Mouse (Mus musculus) olfactory bulb, adult 2 months (tissue): ENCODE measurements around the gene Cnksr3.

Experiments
- CTCF ChIP-seq: fragments of 200-500 bp; IDR thresholded peaks from 2 replicates; pipeline ENCODE4 v1.5.1; 2012; ENCODE audit warnings: low read depth, mild to moderate bottlenecking, low read length, moderate library complexity; ENCODE audit not compliant: insufficient read depth
- POLR2A ChIP-seq: fragments of 200-500 bp; IDR thresholded peaks from 2 replicates; pipeline ENCODE4 v1.6.1; 2012; ENCODE audit warnings: mild to moderate bottlenecking, low read depth, low read length, moderate library complexity; ENCODE audit not compliant: insufficient read depth

DNA sequence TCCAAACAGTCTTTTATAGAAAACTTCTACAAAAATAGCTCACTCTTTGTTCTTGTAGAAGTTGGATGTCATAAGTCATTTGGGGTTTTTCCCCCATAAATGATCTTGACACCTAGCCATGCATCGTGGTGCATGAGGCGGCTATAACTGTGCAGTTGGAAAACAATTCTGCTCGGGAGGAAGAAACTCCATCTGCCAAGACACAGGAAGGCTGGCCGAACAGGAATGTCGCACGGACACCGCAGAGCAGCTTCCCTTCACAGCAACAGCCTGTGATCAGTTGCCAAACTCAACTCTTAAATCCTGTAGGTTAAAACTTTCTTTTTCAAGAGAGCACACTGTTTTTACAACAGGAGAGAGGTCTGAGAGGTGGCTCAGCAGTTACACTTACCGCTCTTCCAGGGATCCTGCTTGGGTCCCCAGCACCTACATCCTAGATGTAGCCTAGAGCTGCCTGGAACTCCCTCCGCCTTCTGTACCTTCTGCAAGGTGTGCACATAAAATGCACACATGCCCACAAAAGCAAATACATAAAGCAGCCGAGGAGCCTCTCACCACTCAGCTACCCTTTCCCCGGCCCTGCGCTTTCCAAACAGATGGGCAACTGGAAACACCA, 29.4 kb downstream of the Cnksr3 start:
- TF ChIP-seq CTCF (no peak), POLR2A (no peak)
